In the genomic region with DNA sequence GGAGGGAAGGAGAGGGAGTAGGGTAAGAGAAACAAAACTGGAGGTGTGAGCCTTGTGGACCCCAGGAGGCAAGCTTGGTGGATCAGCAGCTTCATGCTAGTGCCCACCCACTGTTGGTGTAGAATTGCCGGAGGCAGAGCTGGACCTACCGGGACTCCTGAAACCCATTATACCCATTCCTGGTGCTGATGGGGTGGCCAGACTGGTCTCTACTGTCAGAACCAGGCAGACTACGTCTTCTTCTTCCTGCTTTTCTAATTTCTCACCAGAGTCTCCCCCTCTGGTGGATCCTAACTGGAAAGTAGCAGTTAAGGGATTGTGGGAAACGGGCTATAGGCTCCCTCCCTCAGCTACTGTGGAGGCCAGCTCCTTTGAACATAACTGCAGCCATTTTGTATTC, we compare ENCODE assay signal across 16 mouse cellular contexts.
"Had no signal": no experiment of that assay in that cellular context is flagged by ENCODE, and none has a peak within 500 bp of the region (broad histone marks: within the 10 kb centered on the region; RNA-seq: fewer than 3 reads in every experiment).

No protein-coding gene starts in this region.

- DNase-seq: liver, postnatal 0 days; lung, adult 2 months; lung, postnatal 14 days; lung, postnatal 36 days; right cerebral cortex, postnatal 14 days; thymus, adult 2 months; thymus, postnatal 25 days; thymus, postnatal 4 days had no signal

- H3K36me3 ChIP-seq: lung, embryonic 15.5 days; midbrain, embryonic 13.5 days; midbrain, embryonic 15.5 days; neural tube, embryonic 12.5 days; stomach, embryonic 15.5 days had no signal

- H3K4me1 ChIP-seq: lung, embryonic 15.5 days; megakaryocyte, embryonic 14.5 days; midbrain, embryonic 13.5 days; midbrain, embryonic 15.5 days; neural tube, embryonic 12.5 days; stomach, embryonic 15.5 days had no signal

- H3K4me3 ChIP-seq: lung, embryonic 15.5 days; megakaryocyte, embryonic 14.5 days; midbrain, embryonic 13.5 days; midbrain, embryonic 15.5 days; neural tube, embryonic 12.5 days; stomach, embryonic 15.5 days had no signal

- H3K9ac ChIP-seq: liver, postnatal 0 days; lung, embryonic 15.5 days; midbrain, embryonic 13.5 days; midbrain, embryonic 15.5 days; neural tube, embryonic 12.5 days; stomach, embryonic 15.5 days had no signal

- H3K9me3 ChIP-seq: lung, embryonic 15.5 days; midbrain, embryonic 13.5 days; midbrain, embryonic 15.5 days; stomach, embryonic 15.5 days had no signal

- H3K27me3 ChIP-seq: lung, embryonic 15.5 days; midbrain, embryonic 13.5 days; midbrain, embryonic 15.5 days; neural tube, embryonic 12.5 days; stomach, embryonic 15.5 days had no signal

- H3K27ac ChIP-seq: lung, embryonic 15.5 days; macrophage; midbrain, embryonic 13.5 days; midbrain, embryonic 15.5 days; neural tube, embryonic 12.5 days; stomach, embryonic 15.5 days; stomach, postnatal 0 days had no signal
